Mouse (Mus musculus) large intestine, adult 2 months (tissue): ENCODE data around the gene Ccdc85c. TPM values are rescaled to one million over a fixed set of nuclear protein-coding genes. Genes with fewer than 3 reads are reported as not detected.

ENCODE experiments used
- DNase-seq: peaks from one replicate; pipeline ENCODE4 v3.0.0-alpha.2; 2012; ENCODE audit warnings: low read depth, low spot score
- WGBS: fragments of 180-500 bp; shearing (Covaris S2); methylation state at CpG from one replicate; pipeline ENCODE4 v1.1.7; 2018; 5-methylcytosine and 5-hydroxymethylcytosine counted together
- polyA plus RNA-seq: library from polyadenylated mRNA; depleted of rRNA; stranded (reverse); fragments of >200 nt; gene quantifications from 2 replicates; pipeline ENCODE4 v1.2.3, GENCODE M21; 2012

Ccdc85c gene
- polyA plus RNA-seq, 1 experiment, result 40.1 TPM

DNA sequence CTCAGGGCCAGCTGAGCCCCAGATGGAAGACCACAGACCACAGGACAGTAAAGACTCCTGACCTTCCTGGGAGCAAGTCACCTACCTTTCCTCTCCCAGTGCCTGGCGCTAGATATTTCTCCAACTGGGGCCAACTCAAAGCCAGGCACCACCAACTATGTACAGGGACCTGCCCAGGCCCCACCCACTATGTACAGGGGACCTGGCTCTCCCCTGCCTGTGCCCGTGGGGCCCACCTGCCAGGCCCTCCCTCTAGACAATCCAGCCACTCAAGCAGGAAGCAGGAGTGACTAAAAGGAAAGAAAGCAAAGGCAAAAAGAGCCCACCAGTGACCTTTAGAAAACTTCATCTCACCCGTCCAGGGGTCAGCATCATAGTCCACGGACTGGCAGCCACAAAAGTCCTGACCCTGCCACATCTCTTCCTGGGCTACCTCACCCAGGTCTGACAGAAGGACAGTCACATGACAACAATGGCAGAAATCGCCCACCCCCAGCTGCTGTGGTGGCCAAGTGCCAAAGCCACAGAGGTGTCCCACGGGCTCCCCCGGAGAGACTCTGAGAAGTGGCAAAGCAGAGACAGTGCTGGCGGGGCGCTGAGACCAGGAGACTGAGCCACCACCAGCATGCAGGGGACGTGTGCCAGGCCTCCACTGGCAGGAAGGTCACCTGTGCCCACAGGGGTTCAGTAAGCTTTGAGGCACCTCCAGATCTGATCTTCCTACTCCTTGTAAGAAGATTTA lies 28.3 kb downstream of the Ccdc85c start:
- no peak for DNase-seq
- 48% methylated on average over 10 of the region's 10 CpGs for WGBS

DNA sequence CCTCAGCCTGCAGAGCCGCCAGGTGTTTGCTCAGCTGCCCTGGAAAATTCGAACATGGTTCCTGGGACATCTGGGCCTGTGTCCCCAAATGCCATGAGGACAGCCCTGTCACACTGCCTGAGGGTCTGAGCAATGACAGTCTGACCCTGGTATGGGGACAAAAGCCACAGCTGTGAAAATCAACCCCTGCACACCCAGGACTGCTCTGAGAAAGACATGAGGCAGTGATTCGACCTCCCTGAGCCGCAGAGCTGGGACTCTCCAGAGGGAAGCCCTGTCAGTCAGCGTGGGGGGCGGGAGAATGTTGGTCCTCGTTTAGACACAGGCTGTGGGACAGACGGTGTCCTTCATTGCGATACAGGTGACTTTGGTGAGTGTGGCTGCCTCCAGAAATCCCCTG lies 29.6 kb downstream of the Ccdc85c start:
- WGBS, result 65% methylated on average over 9 of the region's 9 CpGs
- DNase-seq, result no peak

DNA sequence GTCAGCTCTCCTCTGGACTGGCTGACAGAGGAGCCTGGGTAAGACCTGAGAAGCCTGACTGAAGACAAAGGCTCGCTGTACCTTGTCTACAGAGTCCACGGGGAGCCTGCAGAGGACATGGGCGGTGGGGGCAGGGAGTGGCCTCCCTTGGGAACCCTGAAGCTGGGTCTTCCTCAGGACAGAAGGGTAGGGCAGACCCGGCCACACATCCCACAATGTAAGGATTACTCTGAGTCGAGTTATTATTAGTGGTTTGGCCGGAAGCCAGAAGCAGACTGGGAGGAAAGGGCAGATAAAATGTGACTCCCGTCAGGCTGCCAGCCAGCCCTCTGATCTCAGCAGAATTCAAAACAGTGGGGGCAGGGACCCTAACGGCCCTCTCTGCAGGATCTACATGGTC lies 30.4 kb downstream of the Ccdc85c start:
- no peak for DNase-seq
- WGBS, result 5% methylated on average over 8 of the region's 8 CpGs

DNA sequence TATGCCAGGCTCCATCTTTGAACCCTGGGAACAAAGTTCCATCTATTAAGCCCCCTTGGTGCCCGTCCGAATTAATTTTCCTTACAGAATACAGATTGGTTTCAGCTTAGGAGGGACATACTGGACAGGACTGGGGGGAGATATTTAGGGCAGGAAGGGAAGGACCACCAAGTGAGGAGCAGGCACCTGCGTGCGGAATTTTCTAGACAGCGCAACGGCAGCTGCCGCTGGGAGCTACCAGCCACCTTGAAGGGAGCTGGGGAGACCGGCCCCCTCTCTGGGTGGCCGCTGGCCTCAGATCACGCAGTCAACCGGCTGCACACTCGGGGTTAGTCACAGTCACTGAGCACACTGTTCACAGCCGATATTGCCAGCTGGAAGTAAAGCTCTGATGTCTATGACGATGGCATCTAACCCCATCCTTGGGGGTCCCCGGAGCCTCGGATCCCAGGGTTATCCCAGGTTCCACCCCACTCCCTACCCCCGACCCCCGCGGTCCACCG lies 32.9 kb downstream of the Ccdc85c start:
- DNase-seq, result no peak
- 94% methylated on average over 20 of the region's 20 CpGs for WGBS

DNA sequence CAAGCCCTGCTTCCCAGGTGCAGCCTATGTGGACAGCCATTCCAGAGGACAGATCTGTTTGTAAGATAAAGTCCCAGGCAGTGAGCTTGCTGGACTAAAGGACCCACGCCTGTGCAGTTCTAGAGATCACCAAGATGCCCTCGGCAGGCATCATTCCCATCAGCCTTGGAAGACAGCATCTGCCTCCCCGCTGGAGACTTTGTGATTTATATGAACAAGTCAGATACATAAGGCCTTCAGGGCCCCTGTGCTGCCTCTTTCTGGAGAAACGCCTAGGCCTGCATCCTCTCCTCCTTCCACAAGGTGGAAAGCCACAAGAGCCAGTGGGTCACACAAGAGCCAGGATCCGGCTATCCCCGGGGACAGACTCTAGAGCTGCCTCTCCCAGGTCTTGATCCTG lies 33.6 kb downstream of the Ccdc85c start:
- no peak for DNase-seq
- WGBS, result 78% methylated on average over 6 of the region's 6 CpGs

DNA sequence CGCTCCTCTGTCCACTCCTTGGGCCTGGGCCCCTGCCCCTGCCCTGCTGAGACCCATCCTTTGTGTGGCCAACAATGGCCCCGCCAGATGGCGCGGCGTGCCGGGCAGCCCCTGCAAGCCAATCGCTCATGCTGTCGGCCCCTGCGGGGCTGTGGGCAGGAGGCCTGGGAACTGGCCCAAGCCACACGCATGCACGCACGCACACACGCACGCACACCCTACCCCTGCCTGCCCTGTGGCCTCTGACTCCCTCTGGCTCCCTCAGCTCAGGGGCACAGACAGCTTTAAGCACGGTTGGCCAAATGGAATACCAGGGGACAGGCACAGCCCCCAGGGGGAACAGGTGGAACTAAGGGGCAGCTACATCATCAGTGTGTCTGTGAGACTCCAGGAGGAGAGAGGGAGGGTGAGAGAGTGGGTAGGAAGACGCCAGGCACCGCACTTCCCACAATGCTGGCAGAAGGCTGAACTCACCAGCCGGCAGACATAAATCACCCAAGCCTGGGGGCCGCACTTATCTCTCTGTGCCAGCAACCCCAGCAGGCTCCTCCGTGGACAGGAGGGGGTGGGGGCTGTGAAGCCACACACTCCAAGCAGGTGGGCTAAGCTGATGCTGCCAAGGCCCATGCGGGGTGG lies 34.2 kb downstream of the Ccdc85c start:
- whole genome bisulfite sequencing, result 76% methylated on average over 21 of the region's 21 CpGs
- DNase-seq, result no peak

DNA sequence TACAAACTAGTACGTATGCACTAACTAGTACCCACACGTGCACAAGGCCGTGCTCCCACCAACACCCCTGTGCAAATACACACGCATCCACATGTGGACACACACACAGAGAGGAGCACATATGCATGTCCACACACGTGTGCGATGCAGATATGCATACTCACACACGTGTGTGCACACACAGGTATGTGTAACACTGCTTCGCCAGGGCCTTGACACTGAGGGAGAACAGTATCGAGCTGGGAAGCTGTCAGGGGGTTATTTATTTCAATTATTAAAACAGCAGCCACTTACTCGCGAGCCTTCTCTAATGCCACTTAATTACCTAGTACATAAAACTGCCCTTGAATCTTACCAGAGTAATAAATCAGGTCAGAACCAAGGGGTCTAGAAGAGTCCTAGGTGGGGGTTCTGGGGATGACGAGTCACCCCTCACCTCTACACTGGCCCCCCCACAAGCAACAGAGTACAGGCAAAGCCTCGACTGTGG lies 34.8 kb downstream of the Ccdc85c start:
- 88% methylated on average over 13 of the region's 13 CpGs for WGBS
- DNase-seq, result no peak

DNA sequence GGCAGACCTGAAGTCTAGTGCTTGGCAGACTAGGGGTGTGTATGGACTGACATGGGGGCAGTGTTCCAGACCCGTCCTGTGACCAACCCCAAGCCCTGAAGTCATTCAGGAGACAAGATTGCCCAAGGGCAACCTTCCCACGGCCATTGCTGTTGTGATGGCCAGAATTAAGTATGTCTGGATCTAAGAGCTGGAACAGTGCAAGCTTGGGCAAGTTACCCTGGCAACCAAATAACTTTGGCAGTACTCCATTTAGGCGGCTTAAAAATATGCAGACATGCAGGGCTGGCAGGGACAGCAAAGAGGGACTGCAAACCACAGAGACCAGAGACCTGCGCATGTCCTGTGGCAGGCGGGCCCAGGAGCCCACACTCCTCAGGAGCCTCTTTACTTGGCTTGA lies 35.8 kb downstream of the Ccdc85c start:
- DNase-seq, result no peak
- WGBS, result 55% methylated on average over 5 of the region's 5 CpGs

DNA sequence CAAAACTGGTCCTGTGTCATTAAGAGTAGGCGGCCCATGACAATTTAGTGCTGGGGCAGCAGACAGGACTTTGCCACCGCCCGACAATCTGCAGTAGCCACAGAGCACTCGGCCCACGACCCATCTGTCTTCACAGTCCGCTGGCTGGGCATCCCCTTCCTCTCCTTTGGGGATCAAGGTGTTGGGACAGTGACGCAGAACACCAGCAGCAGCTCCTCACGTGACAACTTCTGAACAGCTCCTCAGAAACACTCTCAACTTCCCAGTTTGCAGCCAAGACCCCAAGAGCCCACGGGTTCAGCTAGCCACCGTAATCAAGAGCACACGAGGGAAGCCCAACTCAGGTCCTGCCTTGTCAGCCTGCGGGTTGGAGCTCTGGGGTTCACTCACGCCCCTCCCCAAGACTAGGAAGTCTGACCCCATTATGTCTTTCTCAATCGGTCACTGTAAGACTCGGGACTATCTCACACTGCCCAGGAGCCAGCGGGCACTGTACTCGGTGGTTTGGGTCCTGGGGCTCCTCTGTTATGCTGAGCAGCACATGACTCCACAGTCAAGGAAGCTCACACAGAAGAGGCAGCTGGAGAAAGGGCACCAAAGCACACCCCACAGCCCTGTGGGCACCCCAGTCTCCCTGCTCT lies 36.7 kb downstream of the Ccdc85c start:
- WGBS, result 85% methylated on average over 17 of the region's 17 CpGs
- DNase-seq, result no peak

DNA sequence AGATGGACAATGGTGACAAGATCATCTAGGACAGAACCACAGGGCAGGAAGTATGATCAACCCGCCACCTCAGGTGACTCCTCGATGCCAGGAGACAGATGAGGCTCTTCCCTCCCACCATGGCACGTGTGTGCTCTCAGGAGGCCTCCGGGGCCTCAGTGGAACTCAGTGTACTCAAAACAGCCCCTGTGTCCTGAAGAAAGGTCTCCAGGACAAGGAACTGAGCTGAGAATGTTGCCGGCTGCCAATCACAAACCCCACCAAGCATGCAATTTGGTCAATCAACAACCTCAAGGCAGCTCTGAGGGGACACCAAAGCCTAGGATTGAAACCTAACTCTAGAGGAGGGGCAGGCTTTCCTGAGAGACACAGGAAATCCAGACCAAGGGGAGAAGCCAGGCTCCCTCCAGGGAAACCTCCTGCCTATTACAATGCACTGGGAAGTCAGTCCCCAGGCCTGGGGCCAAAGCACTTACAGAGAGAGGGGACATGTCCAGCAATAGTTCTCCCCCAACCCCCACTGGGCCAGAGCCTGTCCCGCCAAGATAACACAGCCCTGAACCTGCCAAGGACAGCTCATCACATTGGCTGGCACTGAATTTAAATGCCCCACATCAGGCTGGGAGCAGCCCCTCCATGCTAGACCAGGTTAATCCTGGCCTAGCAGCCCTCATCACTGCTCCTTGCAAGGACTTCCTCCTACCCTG lies 37.8 kb downstream of the Ccdc85c start:
- 71% methylated on average over 6 of the region's 6 CpGs for WGBS
- DNase-seq, result no peak

DNA sequence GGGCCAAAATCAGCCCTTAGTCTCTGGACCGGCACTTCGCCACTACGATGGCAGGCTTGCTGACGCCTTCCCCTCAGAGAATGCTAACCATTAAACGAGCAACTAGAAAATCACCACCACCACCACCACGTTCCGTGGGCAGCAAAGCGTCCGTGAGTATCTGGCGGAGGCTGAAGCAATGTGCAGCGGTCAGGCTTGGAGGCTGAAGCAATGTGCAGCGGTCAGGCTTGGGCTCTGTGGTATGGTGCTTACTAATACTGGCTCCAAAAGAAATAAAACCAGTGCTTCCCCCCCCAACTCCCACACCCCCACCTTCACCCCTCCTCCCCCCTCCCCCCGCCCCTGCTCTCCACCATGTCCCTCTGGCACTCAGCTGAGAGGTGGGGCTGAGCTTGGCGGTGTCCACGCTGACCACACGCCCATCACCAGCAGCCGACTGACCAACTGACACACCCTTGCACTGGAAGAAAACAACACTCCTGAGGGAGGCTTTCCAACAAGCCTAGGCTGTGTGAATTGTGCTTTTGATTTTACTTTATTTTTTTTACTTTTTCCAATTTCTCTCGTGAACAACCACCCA lies 39.2 kb downstream of the Ccdc85c start:
- no peak for DNase-seq
- 59% methylated on average over 17 of the region's 18 CpGs for WGBS

DNA sequence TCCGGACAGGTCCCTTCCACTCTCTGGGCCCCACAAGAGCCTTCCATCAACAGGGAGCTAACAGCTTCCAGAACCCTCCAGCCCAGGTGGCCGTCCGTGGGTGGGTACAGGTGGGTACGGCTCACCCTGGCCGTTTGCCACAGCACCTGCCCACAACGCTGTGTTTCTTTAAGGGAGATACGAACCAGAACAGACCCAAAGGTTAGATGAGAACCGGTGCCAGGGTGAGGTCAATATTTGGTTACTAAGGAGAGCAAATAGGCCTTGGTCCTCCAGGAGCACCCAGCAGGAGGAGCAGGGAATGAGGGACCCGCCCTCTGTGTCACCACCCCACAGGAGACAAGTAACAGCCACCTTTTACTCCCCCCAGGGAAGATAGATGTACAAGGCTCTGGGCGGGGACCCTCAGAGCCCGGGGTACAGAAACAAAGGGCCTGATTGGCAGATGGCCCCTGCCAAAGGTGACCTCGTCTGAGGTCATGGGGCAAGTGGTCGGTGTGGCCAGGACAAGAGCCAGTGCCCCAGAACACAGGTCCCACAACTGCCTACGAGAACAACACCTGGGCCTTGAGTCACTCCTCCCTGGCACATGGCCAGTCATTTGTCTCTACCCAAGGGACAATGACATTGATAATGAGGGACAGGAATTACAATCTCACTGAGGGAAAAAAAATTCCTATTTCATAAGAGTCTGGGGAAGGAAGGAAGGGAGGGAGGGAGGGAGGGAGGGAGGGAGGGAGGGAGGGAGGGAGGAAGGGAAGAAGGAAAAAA lies 40.2 kb downstream of the Ccdc85c start:
- peak; percentile 87 for DNase-seq

DNA sequence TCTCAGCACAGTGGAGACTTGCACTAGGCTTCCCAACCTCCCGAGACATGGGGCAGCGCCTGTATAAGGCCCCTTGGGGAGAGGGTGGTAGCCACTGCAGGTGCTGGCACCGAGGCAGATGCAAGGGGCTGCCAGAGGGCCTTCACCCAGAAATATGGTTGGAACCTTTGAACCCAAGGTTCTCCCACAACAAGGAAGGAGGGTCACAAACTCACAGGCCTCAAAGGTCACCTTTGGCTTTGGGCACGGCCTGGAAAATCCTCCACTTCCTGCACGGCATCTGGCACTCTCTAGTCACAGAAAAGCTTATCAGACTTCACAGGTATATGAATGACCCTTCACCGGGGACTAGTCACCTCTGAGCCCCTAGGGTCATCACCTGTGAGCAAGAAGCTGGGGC lies 41.5 kb downstream of the Ccdc85c start:
- no peak for DNase-seq

More for the DNA sequence above, 40.2 kb downstream of the Ccdc85c start:
- 30% methylated on average over 14 of the region's 14 CpGs for WGBS

DNA sequence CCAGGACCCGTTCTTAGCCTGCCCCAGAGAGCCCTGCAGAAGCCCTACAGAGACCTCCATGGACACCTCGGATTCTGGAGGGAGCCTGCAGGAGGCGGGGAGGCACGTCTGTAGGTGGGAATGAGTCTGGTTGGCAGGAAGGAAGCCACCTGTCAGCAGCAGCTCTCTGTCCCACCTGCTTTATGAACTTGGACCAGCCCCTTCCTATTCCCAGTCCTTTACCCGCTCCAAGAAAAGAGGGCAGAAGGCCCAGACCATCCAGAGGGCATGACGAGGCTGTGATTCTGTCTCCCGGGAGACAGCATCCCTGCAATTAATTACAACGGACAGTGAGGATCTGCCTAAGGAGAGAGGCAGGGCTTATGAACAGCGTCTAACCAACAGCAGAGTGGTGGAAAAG lies 43.3 kb downstream of the Ccdc85c start:
- 68% methylated on average over 9 of the region's 9 CpGs for WGBS
- DNase-seq, result no peak

More for the DNA sequence above, 41.5 kb downstream of the Ccdc85c start:
- 41% methylated on average over 6 of the region's 6 CpGs for WGBS

DNA sequence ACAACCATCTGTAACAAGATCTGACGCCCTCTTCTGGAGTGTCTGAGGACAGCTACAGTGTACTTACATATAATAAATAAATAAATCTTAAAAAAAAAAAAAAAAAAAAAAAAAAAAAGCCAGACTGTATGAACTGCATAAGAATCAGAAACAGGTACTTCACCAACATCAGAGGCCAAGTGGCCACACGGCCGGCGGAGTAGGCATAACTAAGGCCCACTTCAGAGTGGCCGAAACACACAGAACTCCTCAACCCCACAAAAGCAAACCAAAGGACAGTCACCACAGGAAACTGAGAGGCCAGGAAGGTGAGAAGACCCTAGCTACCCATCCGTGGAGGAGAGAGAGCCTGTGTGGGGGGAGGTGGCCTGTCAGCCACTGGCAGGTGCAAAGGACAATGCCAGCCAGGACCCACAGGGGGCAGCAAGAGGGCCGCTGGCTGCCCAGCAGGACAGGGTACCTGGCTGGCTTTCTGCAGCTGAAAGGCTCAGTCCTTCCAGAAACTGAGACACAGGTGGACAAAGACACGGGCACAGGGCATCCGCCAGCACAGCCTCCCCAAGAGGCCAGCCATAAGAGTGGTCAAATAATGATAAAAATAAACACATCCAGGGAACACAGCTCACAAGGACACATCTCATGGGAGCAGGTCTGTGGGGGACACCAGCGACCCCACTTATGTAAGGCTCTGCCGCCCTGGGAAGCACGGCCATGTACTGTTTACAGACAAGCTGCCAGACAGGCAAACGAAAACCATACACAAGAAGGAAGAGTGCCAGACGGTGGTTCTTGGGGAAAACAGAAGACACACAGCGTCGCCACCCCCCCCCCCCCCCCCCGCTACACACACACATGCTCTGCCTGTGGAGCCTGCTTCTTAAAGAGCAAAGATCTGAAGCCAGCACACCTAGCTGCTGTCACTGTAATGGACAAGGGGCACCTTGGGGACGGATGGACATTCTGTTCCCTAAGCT lies 44.1 kb downstream of the Ccdc85c start:
- DNase-seq, result no peak
- WGBS, result 51% methylated on average over 17 of the region's 18 CpGs

DNA sequence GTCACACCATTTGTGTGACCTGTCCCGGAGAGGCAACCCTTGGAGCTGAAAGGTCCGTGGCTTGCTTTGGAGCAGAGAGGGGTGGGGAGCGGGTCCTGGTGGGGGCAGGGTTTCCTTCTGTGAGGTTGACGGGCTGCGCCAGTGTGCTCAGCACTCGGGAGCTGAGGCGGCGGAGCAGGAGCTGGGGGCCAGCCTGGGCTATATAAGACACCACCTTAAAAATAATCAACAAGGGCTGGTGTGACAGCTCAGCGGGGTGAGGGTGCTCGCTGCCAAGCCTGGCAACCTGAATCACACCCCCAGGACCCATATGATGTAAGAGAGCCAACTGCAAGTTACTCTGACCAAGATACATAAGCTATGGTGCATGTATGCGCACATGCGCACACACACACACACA lies 45.1 kb downstream of the Ccdc85c start:
- 91% methylated on average over 12 of the region's 12 CpGs for WGBS

DNA sequence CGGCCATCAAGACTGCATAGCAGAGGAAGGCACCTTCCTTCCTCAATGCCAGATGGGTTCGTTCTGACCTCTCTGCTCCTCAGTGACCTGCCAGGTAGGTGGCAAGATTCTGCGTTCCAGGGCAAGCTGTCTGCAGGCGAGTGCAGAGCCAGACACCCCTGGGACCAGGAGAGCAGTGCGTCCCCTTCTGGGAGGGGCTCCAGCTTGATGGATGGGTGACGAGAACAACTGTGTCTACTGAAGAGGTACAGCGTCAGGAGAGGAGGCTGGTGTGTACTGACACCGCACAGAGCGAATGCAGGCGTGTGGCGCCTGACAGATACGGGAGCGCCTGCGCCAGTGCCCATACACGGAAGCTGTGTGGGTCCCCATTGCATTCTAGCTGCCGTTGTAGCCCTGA lies 47.7 kb downstream of the Ccdc85c start:
- no peak for DNase-seq
- 94% methylated on average over 16 of the region's 16 CpGs for WGBS

More for the DNA sequence above, 45.1 kb downstream of the Ccdc85c start:
- DNase-seq, result no peak

DNA sequence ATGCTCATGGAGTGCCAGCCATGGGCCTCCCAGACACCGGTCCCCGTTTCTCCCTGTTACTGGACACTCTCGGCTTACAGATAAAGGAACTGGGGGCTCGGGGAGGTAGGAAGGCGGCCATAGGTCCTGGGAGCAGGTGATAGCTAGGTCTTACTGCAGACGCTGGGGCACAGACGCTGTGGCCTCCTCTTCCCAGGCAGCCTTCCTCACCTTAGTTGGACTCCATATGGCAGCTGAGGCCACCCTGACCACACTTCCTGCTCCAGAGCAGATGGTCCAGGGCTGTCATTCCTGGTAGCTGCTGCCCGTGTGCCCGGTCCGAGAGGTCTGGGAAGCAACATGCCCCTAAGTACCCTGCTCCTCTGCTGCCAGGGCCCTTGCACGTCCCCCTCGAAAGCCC lies 48.3 kb downstream of the Ccdc85c start:
- DNase-seq, result no peak

More for the DNA sequence above, 48.3 kb downstream of the Ccdc85c start:
- 87% methylated on average over 12 of the region's 12 CpGs for WGBS
